Mouse (Mus musculus): ENCODE data around the gene Dynlt1c.
"Not testable (repeated sequence)": the region's sequence is repeated elsewhere in the genome, so short reads cannot be mapped to it uniquely, and the experiment has no call there.

The Dynlt1c gene

GRCm38 (mm10) chr17:6620035-6620434, 18.6 kb downstream of the Dynlt1c start:
- not testable (repeated sequence) for DNase-seq (ENCODE audit: low spot score)

GRCm38 (mm10) chr17:6620730-6621451, 19.4 kb downstream of the Dynlt1c start:
- DNase-seq (ENCODE audit: low spot score), result not testable (repeated sequence)

- DNase-seq (ENCODE audit: low spot score), result not testable (repeated sequence)
These were observed 20.5 kb downstream of the Dynlt1c start for GRCm38 (mm10) chr17:6621976-6622375.

GRCm38 (mm10) chr17:6624926-6625558, 23.6 kb downstream of the Dynlt1c start:
- not testable (repeated sequence) for DNase-seq (ENCODE audit: low spot score)

GRCm38 (mm10) chr17:6630398-6630797, 28.9 kb downstream of the Dynlt1c start:
- DNase-seq (ENCODE audit: low spot score), result not testable (repeated sequence)

GRCm38 (mm10) chr17:6632850-6633249, 31.4 kb downstream of the Dynlt1c start:
- not testable (repeated sequence) for DNase-seq (ENCODE audit: low spot score)

GRCm38 (mm10) chr17:6635781-6636180, 34.3 kb downstream of the Dynlt1c start:
- not testable (repeated sequence) for DNase-seq (ENCODE audit: low spot score)

GRCm38 (mm10) chr17:6636861-6637260, 35.4 kb downstream of the Dynlt1c start:
- no peak for DNase-seq (ENCODE audit: low spot score)

GRCm38 (mm10) chr17:6637434-6637833, 36.0 kb downstream of the Dynlt1c start:
- DNase-seq (ENCODE audit: low spot score), result not testable (repeated sequence)

- DNase-seq (ENCODE audit: low spot score), result not testable (repeated sequence)
These were observed 37.0 kb downstream of the Dynlt1c start for GRCm38 (mm10) chr17:6638444-6638843.

- not testable (repeated sequence) for DNase-seq (ENCODE audit: low spot score)
These were observed 38.0 kb downstream of the Dynlt1c start for GRCm38 (mm10) chr17:6639486-6639885.

- DNase-seq (ENCODE audit: low spot score), result not testable (repeated sequence)
These were observed 38.7 kb downstream of the Dynlt1c start for GRCm38 (mm10) chr17:6640044-6640637.

GRCm38 (mm10) chr17:6640771-6641429, 39.4 kb downstream of the Dynlt1c start:
- DNase-seq (ENCODE audit: low spot score), result not testable (repeated sequence)

- DNase-seq (ENCODE audit: low spot score), result not testable (repeated sequence)
These were observed 42.7 kb downstream of the Dynlt1c start for GRCm38 (mm10) chr17:6644210-6644609.

GRCm38 (mm10) chr17:6644673-6645072, 43.2 kb downstream of the Dynlt1c start:
- DNase-seq (ENCODE audit: low spot score), result not testable (repeated sequence)

- DNase-seq (ENCODE audit: low spot score), result not testable (repeated sequence)
These were observed 44.2 kb downstream of the Dynlt1c start for GRCm38 (mm10) chr17:6645668-6646067.

- not testable (repeated sequence) for DNase-seq (ENCODE audit: low spot score)
These were observed 45.4 kb downstream of the Dynlt1c start for GRCm38 (mm10) chr17:6646841-6647240.

- not testable (repeated sequence) for DNase-seq (ENCODE audit: low spot score)
These were observed 46.0 kb downstream of the Dynlt1c start for GRCm38 (mm10) chr17:6647452-6647851.

GRCm38 (mm10) chr17:6650904-6651565, 49.6 kb downstream of the Dynlt1c start:
- not testable (repeated sequence) for DNase-seq (ENCODE audit: low spot score)

- DNase-seq (ENCODE audit: low spot score), result not testable (repeated sequence)
These were observed 52.0 kb downstream of the Dynlt1c start for GRCm38 (mm10) chr17:6653341-6653946.

GRCm38 (mm10) chr17:6655087-6655511, 53.6 kb downstream of the Dynlt1c start:
- DNase-seq (ENCODE audit: low spot score), result peak; percentile 57

All from layer of hippocampus, adult 11-12 months (tissue).